Mouse (Mus musculus): Measurements from ENCODE around the gene Itpa. TPM values are rescaled to one million over a fixed set of nuclear protein-coding genes. Genes with fewer than 3 reads are reported as not detected.

Gene Itpa
- total and polyA plus RNA-seq, 3 experiments = 102 to 137 TPM; not detected in 1

DNA sequence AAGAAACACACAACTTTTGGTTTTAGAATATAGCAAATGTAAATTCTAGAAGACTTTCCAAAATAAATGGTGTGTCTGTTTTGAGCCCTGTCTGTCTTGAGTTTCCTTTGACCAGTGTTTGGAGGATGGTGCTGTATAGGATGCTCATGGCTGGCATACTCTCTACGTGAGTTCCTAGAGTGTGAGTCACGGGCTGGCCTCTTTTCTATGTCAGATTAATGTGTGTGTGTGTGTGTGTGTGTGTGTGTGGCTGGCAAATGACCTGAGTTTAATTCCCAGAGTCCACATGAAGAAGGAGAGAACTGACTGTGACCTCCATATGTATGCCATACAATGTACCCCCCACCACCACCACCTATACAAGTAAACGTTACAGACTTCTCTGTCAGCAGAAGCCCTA is 14.1 kb downstream of the Itpa start:
- Histone ChIP-seq H3K27ac (ENCODE audit: control insufficient read depth, low read depth, low read length) (no peak overlapping the region), H3K79me2 (ENCODE audit: control insufficient read depth, insufficient read depth, low read length, poor library complexity) (no peaks in the 10 kb centered on the region), H3K4me3 (ENCODE audit: control insufficient read depth in 1 of 2, insufficient read depth in 1 of 2, low read depth in 2 of 2, low read length in 2 of 2) (no peak overlapping the region), H3K27me3 (ENCODE audit: control insufficient read depth in 1 of 2, insufficient read depth in 2 of 2, low read length in 2 of 2) (no peaks in the 10 kb centered on the region), H3K4me1 (ENCODE audit: control insufficient read depth in 1 of 2, insufficient read depth in 2 of 2, low read length in 2 of 2) (no peaks in the 10 kb centered on the region), H3K36me3 (ENCODE audit: control insufficient read depth in 1 of 2, insufficient read depth in 2 of 2, low read length in 2 of 2) (peaks cover 0 to 6% of the 10 kb centered on the region in 2 experiments; a peak in 2 of 4 replicates), H3K9me3 (replicated peaks; ENCODE audit: insufficient read depth, low read length) (no peaks in the 10 kb centered on the region), H3K9ac (ENCODE audit: control insufficient read depth, low read depth, low read length, poor library complexity, severe bottlenecking) (no peak overlapping the region)
- TF ChIP-seq MAX (IDR thresholded peaks at IDR 0.05; ENCODE audit: low read length) (no peak), E2F4 (IDR thresholded peaks at IDR 0.05; ENCODE audit: borderline replicate concordance, low read depth, low read length) (no peak), TCF12 (IDR thresholded peaks at IDR 0.05; ENCODE audit: low read depth, low read length) (no peak), MAFK (IDR thresholded peaks at IDR 0.05; ENCODE audit: borderline replicate concordance, low read depth, low read length) (no peak), GATA1 (IDR thresholded peaks at IDR 0.05; ENCODE audit: low read depth, low read length) (no peak), ELF1 (IDR thresholded peaks at IDR 0.05; ENCODE audit: low read depth, low read length) (no peak)
- DNase-seq (ENCODE audit: low read depth, low spot score) = no peak

- Histone ChIP-seq H3K79me2 (ENCODE audit: control insufficient read depth, insufficient read depth, low read length, poor library complexity) (no peaks in the 10 kb centered on the region), H3K27me3 (ENCODE audit: control insufficient read depth in 1 of 2, insufficient read depth in 2 of 2, low read length in 2 of 2) (no peaks in the 10 kb centered on the region), H3K36me3 (ENCODE audit: control insufficient read depth in 1 of 2, insufficient read depth in 2 of 2, low read length in 2 of 2) (no peaks in the 10 kb centered on the region; a peak in 1 of 4 replicates), H3K9me3 (replicated peaks; ENCODE audit: insufficient read depth, low read length) (no peaks in the 10 kb centered on the region), H3K4me3 (ENCODE audit: control insufficient read depth in 1 of 2, insufficient read depth in 1 of 2, low read depth in 2 of 2, low read length in 2 of 2) (no peak overlapping the region), H3K4me1 (ENCODE audit: control insufficient read depth in 1 of 2, insufficient read depth in 2 of 2, low read length in 2 of 2) (no peaks in the 10 kb centered on the region; a peak in 1 of 4 replicates), H3K9ac (ENCODE audit: control insufficient read depth, low read depth, low read length, poor library complexity, severe bottlenecking) (no peak overlapping the region), H3K27ac (ENCODE audit: control insufficient read depth, low read depth, low read length) (no peak overlapping the region)
- TF ChIP-seq USF2 (IDR thresholded peaks at IDR 0.05; ENCODE audit: borderline replicate concordance in 1 of 2, insufficient read depth in 1 of 2, low read depth in 1 of 2, low read length in 2 of 2) (no peak), TCF12 (IDR thresholded peaks at IDR 0.05; ENCODE audit: low read depth, low read length) (no peak), MEF2A (IDR thresholded peaks at IDR 0.05; ENCODE audit: extremely low read depth, insufficient replicate concordance, low read depth, low read length, poor library complexity, severe bottlenecking) (no peak), BHLHE40 (IDR thresholded peaks at IDR 0.05; ENCODE audit: borderline replicate concordance, low read depth, low read length) (no peak), MYB (IDR thresholded peaks at IDR 0.05; ENCODE audit: low read depth, low read length) (no peak), ZC3H11A (IDR thresholded peaks at IDR 0.05; ENCODE audit: low read depth, low read length) (no peak), KAT2A (conservative IDR thresholded peaks at IDR 0.05; ENCODE audit: low read depth, low read length) (no peak), ZKSCAN1 (IDR thresholded peaks at IDR 0.05; ENCODE audit: low read depth, low read length) (no peak), MAZ (IDR thresholded peaks at IDR 0.05; ENCODE audit: low read depth, low read length) (no peak)
- no peak for DNase-seq (ENCODE audit: low read depth, low spot score)
Observed at GRCm38 (mm10) chr2:130685426-130685825, 18.0 kb downstream of the Itpa start.

DNA sequence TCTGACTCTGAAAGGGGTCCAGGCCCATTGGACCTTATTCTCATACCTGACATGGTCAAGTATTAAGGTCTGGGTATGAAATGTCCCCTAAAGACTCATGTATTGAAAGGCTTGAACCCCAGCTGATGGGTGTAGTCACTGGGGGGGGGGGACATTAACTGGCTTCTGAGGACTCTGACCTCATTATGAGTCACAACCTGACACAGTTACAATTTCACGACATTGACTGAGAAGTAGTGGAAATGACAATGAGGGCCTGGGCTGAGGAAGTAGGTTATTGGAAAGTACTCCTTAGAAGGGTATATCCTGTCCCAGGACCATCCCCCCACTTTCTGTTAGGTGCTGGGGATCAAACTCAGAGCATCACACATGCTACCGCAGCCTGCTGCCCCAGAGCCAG is 21.6 kb downstream of the Itpa start:
- peaks cover 0 to 7% of the 10 kb centered on the region in 2 experiments; a peak in 2 of 4 replicates for H3K36me3 ChIP-seq (ENCODE audit: control insufficient read depth in 1 of 2, insufficient read depth in 2 of 2, low read length in 2 of 2)
- H3K4me3 ChIP-seq (ENCODE audit: control insufficient read depth in 1 of 2, insufficient read depth in 1 of 2, low read depth in 2 of 2, low read length in 2 of 2) = no peak overlapping the region
- no peak for DNase-seq (ENCODE audit: low read depth, low spot score)
- no peaks in the 10 kb centered on the region for H3K9me3 ChIP-seq (replicated peaks; ENCODE audit: insufficient read depth, low read length)
- peaks cover 2 to 8% of the 10 kb centered on the region in 2 experiments; a peak in 2 of 4 replicates for H3K4me1 ChIP-seq (ENCODE audit: control insufficient read depth in 1 of 2, insufficient read depth in 2 of 2, low read length in 2 of 2)
- H3K27ac ChIP-seq (ENCODE audit: control insufficient read depth, low read depth, low read length) = no peak overlapping the region
- H3K27me3 ChIP-seq (ENCODE audit: control insufficient read depth in 1 of 2, insufficient read depth in 2 of 2, low read length in 2 of 2) = no peaks in the 10 kb centered on the region
- no peak for TF ChIP-seq ZNF384 (IDR thresholded peaks at IDR 0.05; ENCODE audit: low read depth, low read length)
- TF ChIP-seq NELFE (IDR thresholded peaks at IDR 0.05; ENCODE audit: low read depth, low read length) = no peak
- TF ChIP-seq CHD1 (IDR thresholded peaks at IDR 0.05; ENCODE audit: low read depth, low read length) = no peak
- TF ChIP-seq TCF12 (IDR thresholded peaks at IDR 0.05; ENCODE audit: low read depth, low read length) = no peak
- no peak for TF ChIP-seq POLR2AphosphoS5 (IDR thresholded peaks at IDR 0.05; ENCODE audit: borderline replicate concordance, low read depth, low read length)
- TF ChIP-seq MEF2A (IDR thresholded peaks at IDR 0.05; ENCODE audit: extremely low read depth, insufficient replicate concordance, low read depth, low read length, poor library complexity, severe bottlenecking) = no peak
- TF ChIP-seq BHLHE40 (IDR thresholded peaks at IDR 0.05; ENCODE audit: borderline replicate concordance, low read depth, low read length) = no peak
- no peak for TF ChIP-seq POLR2A (IDR thresholded peaks at IDR 0.05; ENCODE audit: control insufficient read depth in 1 of 2, insufficient read depth in 1 of 2, low read depth in 1 of 2, low read length in 2 of 2, poor library complexity in 1 of 2)
- no peak for TF ChIP-seq KAT2A (conservative IDR thresholded peaks at IDR 0.05; ENCODE audit: low read depth, low read length)
- TF ChIP-seq MYB (IDR thresholded peaks at IDR 0.05; ENCODE audit: low read depth, low read length) = no peak
- TF ChIP-seq ZKSCAN1 (IDR thresholded peaks at IDR 0.05; ENCODE audit: low read depth, low read length) = no peak
- no peaks in the 10 kb centered on the region for H3K79me2 ChIP-seq (ENCODE audit: control insufficient read depth, insufficient read depth, low read length, poor library complexity)
- no peak overlapping the region for H3K9ac ChIP-seq (ENCODE audit: control insufficient read depth, low read depth, low read length, poor library complexity, severe bottlenecking)
